Mouse (Mus musculus) heart, embryonic 10.5 days (tissue): ENCODE measurements around the gene Slc22a18. TPM values are rescaled to one million over a fixed set of nuclear protein-coding genes. Genes with fewer than 3 reads are reported as not detected.

Experiments used
- DNase-seq: peaks from one replicate; pipeline ENCODE4 v3.0.0-alpha.2; 2017; ENCODE audit warnings: low spot score
- H3K27ac ChIP-seq: fragments of 300-500 bp; sonication (generic); 2 replicates; pipeline ENCODE4 v1.5.1; 2016; ENCODE audit warnings: mild to moderate bottlenecking
- H3K27me3 ChIP-seq: fragments of 300-500 bp; sonication (generic); 2 replicates; pipeline ENCODE4 v1.6.1; 2016; ENCODE audit warnings: mild to moderate bottlenecking; ENCODE audit not compliant: poor library complexity, insufficient read depth, severe bottlenecking
- H3K36me3 ChIP-seq: fragments of 300-500 bp; sonication (generic); 2 replicates; pipeline ENCODE4 v1.6.1; 2016; ENCODE audit warnings: mild to moderate bottlenecking, moderate library complexity
- H3K4me1 ChIP-seq: fragments of 300-500 bp; sonication (generic); 2 replicates; pipeline ENCODE4 v1.6.1; 2016; ENCODE audit warnings: mild to moderate bottlenecking
- H3K4me3 ChIP-seq: fragments of 300-500 bp; sonication (generic); 2 replicates; pipeline ENCODE4 v1.5.1; 2016; ENCODE audit warnings: mild to moderate bottlenecking, moderate library complexity
- H3K9me3 ChIP-seq: fragments of 300-500 bp; sonication (generic); 2 replicates; pipeline ENCODE4 v1.6.1; 2016; ENCODE audit warnings: mild to moderate bottlenecking, moderate library complexity
- WGBS: fragments of 180-500 bp; shearing (Covaris S2); methylation state at CpG from one replicate; pipeline ENCODE4 v1.1.7; 2016; 5-methylcytosine and 5-hydroxymethylcytosine counted together
- polyA plus RNA-seq: library from polyadenylated mRNA; unstranded; fragments of >200 nt; fragmentation: Nextera tagmentation; extraction: Ambion mirVana; gene quantifications from 2 replicates; pipeline ENCODE4 v1.2.1, GENCODE M21; 2016

Slc22a18 gene
- polyA plus RNA-seq, 1 experiment from 2014 or later: 1.3 TPM

DNA sequence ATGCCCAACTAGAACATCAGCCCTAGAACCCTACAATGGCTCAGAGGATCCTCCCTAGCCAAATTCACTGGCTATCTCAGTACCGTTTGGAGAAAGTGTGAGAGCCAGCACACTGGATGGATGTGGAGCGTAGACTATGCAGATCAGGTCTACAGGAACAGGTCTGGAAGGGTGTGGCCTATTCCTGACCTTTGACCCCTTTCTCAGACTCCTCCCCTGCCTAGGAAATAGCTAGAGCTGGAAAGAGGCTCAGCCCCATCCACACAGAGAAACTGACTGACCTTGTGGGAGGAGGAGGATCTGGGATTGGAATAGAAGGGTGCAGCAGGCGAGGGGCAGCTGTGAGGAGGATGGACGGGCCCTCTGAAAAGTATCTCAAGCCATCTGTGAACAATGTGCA, 25.0 kb downstream of the Slc22a18 start:
- H3K27me3 ChIP-seq: peaks cover 70% of the 10 kb centered on the region
- DNase-seq: no peak
- WGBS: 86% methylated on average over 4 of the region's 4 CpGs

DNA sequence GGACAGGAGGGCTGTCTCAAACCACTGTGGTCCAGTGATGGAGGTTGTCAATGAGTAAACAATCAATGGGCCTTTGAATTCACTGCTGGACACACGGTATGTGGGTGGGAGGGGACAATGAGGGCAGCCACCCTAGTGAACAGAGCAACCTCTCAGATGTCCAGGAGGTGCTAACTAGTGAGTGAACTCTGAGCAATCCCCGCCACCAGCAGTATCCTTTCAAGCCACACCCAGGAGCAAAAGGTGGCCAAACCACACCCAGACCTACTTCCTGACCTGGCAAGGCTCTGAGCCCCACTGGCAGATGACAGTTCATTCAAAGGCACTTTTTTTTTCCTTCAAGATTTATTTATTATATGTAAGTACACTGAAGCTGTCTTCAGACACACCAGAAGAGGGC, 27.4 kb downstream of the Slc22a18 start:
- no peak overlapping the region for H3K4me3 ChIP-seq
- peaks cover 86% of the 10 kb centered on the region for H3K27me3 ChIP-seq
- peaks cover 25% of the 10 kb centered on the region for H3K4me1 ChIP-seq
- no peaks in the 10 kb centered on the region for H3K9me3 ChIP-seq
- DNase-seq: no peak
- no peaks in the 10 kb centered on the region for H3K36me3 ChIP-seq
- 33% methylated on average over 2 of the region's 2 CpGs for WGBS
- no peak overlapping the region for H3K27ac ChIP-seq

More for the DNA sequence above, 25.0 kb downstream of the Slc22a18 start:
- no peaks in the 10 kb centered on the region for H3K9me3 ChIP-seq
- no peak overlapping the region for H3K4me3 ChIP-seq
- H3K27ac ChIP-seq: no peak overlapping the region
- no peaks in the 10 kb centered on the region for H3K36me3 ChIP-seq
- peaks cover 26% of the 10 kb centered on the region for H3K4me1 ChIP-seq

DNA sequence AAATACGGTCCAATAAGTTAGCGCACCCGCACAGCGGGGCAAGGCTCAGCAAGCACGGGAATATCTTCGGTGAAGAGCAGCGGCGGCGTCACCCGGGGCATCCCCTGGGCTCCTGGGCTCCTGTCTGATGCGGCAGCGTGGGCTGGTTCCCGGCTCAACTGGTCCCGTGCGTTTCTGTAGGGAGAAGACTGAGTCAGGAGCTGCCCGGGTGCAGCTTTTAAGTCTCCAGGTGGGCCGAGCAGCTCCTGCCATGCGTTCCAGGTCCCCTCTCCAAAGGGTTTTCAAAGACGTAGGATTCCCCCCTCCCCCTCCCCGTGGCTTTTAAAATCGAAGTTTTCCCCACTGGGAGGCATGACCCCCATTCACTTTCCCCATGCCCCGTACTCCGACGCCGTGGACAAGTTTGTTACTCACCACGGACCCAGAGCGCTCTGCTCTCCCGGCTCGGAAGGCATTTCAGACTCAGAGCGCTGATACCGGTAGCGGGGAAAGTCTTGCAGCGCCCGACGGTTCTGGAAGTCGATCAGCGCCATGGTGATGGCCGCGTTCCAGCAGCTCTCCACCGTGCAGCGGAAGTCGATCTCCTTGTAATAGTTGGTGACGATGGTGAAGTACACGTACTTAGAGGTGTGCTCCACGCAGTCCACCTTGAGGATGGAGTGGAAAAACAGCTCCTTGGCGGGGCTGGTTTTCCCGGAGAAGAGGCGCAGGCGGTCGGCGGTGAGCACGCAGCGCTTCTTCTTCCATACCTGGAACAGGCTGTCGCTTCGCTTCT, 28.3 kb downstream of the Slc22a18 start:
- DNase-seq: no peak
- Histone ChIP-seq H3K9me3 (no peaks in the 10 kb centered on the region), H3K27ac (peak overlapping the region; percentile 29; the same call in 1 of the 2 replicates), H3K36me3 (no peaks in the 10 kb centered on the region), H3K4me3 (peak overlapping the region; percentile 61), H3K27me3 (peaks cover 84% of the 10 kb centered on the region), H3K4me1 (peaks cover 23% of the 10 kb centered on the region)
- 4% methylated on average over 55 of the region's 55 CpGs for WGBS

- H3K9me3 ChIP-seq: no peaks in the 10 kb centered on the region
- H3K4me3 ChIP-seq: peak within 1 kb of the TSS; percentile 61
- WGBS: 3% methylated on average over 51 of the region's 51 CpGs
- no peaks in the 10 kb centered on the region for H3K36me3 ChIP-seq
- peaks cover 78% of the 10 kb centered on the region for H3K27me3 ChIP-seq
- peak within 1 kb of the TSS; percentile 29; the same call in 1 of the 2 replicates for H3K27ac ChIP-seq
- H3K4me1 ChIP-seq: peaks cover 23% of the 10 kb centered on the region
- DNase-seq: no peak
These were observed 29.1 kb downstream of the Slc22a18 start, which contains the start of gene Phlda2 for GRCm38 (mm10) chr7:143502418-143503200. Gene Phlda2, minus strand, starts transcription at chr7:143503150.

DNA sequence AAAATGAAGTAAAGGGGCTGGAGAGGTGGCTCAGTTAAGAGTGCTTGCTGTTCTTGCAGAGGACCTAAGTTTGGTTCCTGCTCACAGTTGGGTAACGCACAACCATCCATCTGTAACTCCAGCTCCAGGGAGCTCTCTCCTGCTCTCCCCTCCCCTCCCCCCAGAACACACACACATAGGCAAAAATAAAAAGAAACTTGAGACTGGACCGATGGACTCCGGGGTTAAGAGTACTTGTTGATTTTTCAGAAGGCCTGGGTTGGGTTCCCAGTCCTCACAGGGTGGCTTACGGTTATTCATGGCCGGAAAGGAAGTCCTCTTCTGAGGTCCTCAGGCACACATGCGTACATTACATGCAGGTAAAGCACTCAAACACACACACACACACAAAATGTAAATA, 30.4 kb downstream of the Slc22a18 start:
- H3K36me3 ChIP-seq: no peaks in the 10 kb centered on the region
- no peaks in the 10 kb centered on the region for H3K9me3 ChIP-seq
- H3K4me3 ChIP-seq: no peak overlapping the region
- no peak for DNase-seq
- peaks cover 23% of the 10 kb centered on the region for H3K4me1 ChIP-seq
- no peak overlapping the region for H3K27ac ChIP-seq
- WGBS: 88% methylated on average over 6 of the region's 6 CpGs
- peaks cover 65% of the 10 kb centered on the region for H3K27me3 ChIP-seq

- no peak for DNase-seq
- Histone ChIP-seq H3K9me3 (no peaks in the 10 kb centered on the region), H3K4me3 (no peak overlapping the region), H3K27me3 (peaks cover 50% of the 10 kb centered on the region), H3K4me1 (peaks cover 30% of the 10 kb centered on the region), H3K36me3 (no peaks in the 10 kb centered on the region), H3K27ac (no peak overlapping the region)
- 89% methylated on average over 2 of the region's 2 CpGs for WGBS
These were observed 31.9 kb downstream of the Slc22a18 start for GRCm38 (mm10) chr7:143505411-143505810.

DNA sequence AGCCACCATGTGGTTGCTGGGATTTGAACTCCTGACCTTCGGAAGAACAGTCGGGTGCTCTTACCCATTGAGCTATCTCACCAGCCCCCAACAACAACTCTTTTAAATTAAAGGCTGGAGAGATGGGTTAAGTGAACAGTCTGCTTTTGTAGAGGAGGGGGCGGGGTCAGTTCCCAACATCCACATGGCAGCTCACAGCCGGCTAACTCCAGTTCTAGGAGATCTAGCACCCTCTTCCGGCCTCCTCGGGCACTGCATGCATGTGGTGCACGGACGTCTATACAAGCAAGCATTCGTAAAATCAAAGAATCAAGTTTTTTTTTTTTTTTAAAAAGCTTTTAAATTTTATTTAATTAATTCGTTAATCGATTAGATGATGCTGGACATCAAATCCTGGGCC, 32.3 kb downstream of the Slc22a18 start:
- WGBS: 27% methylated on average over 11 of the region's 11 CpGs

DNA sequence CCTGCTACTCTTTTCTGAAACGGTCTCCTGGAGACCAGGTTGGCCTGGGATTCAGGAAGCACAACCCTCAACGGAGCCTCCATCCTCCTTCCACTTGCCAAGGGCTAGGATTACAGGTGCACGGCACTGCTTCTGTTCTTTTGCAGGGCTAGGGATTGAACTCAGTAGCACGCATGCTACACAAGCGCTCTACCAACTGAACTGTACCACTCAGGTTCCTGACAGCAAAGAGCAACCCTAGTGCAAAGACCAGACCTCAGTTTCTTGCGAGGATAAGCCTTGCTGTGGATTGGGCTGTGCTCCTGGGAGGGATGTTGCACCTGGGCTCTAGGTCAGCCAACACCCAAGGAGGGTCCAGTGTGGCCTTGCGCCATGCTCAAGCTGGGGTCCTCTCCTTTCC, 32.7 kb downstream of the Slc22a18 start:
- WGBS: 61% methylated on average over 7 of the region's 7 CpGs
- peaks cover 24% of the 10 kb centered on the region for H3K4me1 ChIP-seq

More for the DNA sequence above, 32.3 kb downstream of the Slc22a18 start:
- Histone ChIP-seq H3K9me3 (no peaks in the 10 kb centered on the region), H3K4me1 (peaks cover 26% of the 10 kb centered on the region), H3K27ac (no peak overlapping the region), H3K27me3 (peaks cover 46% of the 10 kb centered on the region), H3K4me3 (no peak overlapping the region), H3K36me3 (no peaks in the 10 kb centered on the region)
- no peak for DNase-seq

GRCm38 (mm10) chr7:143506675-143507074, 33.1 kb downstream of the Slc22a18 start:
- Histone ChIP-seq H3K4me3 (no peak overlapping the region), H3K4me1 (peaks cover 20% of the 10 kb centered on the region), H3K36me3 (no peaks in the 10 kb centered on the region), H3K27me3 (peaks cover 37% of the 10 kb centered on the region), H3K27ac (no peak overlapping the region), H3K9me3 (no peaks in the 10 kb centered on the region)
- 24% methylated on average over 7 of the region's 7 CpGs for WGBS
- no peak for DNase-seq

More for the DNA sequence above, 32.7 kb downstream of the Slc22a18 start:
- Histone ChIP-seq H3K27me3 (peaks cover 41% of the 10 kb centered on the region), H3K9me3 (no peaks in the 10 kb centered on the region), H3K4me3 (no peak overlapping the region), H3K27ac (no peak overlapping the region), H3K36me3 (no peaks in the 10 kb centered on the region)
- DNase-seq: no peak

DNA sequence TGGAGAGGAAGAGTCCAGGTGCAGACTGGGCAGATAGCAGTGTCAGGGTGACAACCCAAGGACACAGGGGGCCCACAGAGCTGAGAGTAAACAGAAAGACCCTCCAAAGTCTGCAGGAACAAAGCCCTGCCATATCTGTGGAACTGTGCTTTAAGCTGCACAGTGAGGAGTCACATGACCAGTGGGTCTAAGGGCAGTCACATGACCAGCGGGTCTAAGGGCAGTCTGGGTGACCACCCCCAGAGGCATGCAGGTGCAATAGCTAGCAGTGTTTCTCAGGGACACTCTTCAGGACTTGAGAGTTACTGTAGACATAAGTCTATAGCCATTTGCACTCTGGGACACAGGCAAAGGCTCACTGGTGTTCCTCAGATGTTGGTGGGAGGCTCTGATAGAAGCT, 36.0 kb downstream of the Slc22a18 start:
- H3K9me3 ChIP-seq: no peaks in the 10 kb centered on the region
- 68% methylated on average over 1 of the region's 1 CpGs for WGBS
- DNase-seq: no peak

GRCm38 (mm10) chr7:143510593-143511334, 37.2 kb downstream of the Slc22a18 start:
- DNase-seq: no peak
- Histone ChIP-seq H3K27me3 (no peaks in the 10 kb centered on the region), H3K9me3 (no peaks in the 10 kb centered on the region), H3K4me1 (peaks cover 9% of the 10 kb centered on the region; the same call in 1 of the 2 replicates), H3K27ac (no peak overlapping the region), H3K4me3 (no peak overlapping the region), H3K36me3 (peaks cover 38% of the 10 kb centered on the region)
- WGBS: 87% methylated on average over 3 of the region's 3 CpGs

More for the DNA sequence above, 36.0 kb downstream of the Slc22a18 start:
- 0 out of 2 replicates have a peak overlapping the region, but pooled peaks have one; percentile 16 for H3K27ac ChIP-seq
- peaks cover 9% of the 10 kb centered on the region; the same call in 1 of the 2 replicates for H3K4me1 ChIP-seq
- H3K36me3 ChIP-seq: peaks cover 26% of the 10 kb centered on the region
- H3K4me3 ChIP-seq: no peak overlapping the region
- peaks cover 8% of the 10 kb centered on the region for H3K27me3 ChIP-seq

- no peaks in the 10 kb centered on the region for H3K9me3 ChIP-seq
- H3K27me3 ChIP-seq: no peaks in the 10 kb centered on the region
- DNase-seq: no peak
- peaks cover 9% of the 10 kb centered on the region; the same call in 1 of the 2 replicates for H3K4me1 ChIP-seq
- H3K4me3 ChIP-seq: no peak overlapping the region
- no peak overlapping the region for H3K27ac ChIP-seq
- H3K36me3 ChIP-seq: peaks cover 43% of the 10 kb centered on the region
These were observed 37.8 kb downstream of the Slc22a18 start for GRCm38 (mm10) chr7:143511335-143511712.
